Mouse (Mus musculus): ENCODE measurements around the gene Il1rl2.
A peak's percentile ranks its signal among the peaks of the same experiment; 100 is the strongest.

Il1rl2 gene

GRCm38 (mm10) chr1:40378794-40379193 lies 54.4 kb downstream of the Il1rl2 start:
- DNase-seq (ENCODE audit: low read depth, low spot score): peak; percentile 65

GRCm38 (mm10) chr1:40380111-40380510 lies 55.7 kb downstream of the Il1rl2 start:
- DNase-seq (ENCODE audit: low read depth, low spot score): peak; percentile 75

GRCm38 (mm10) chr1:40380990-40381389 lies 56.6 kb downstream of the Il1rl2 start:
- DNase-seq (ENCODE audit: low read depth, low spot score): no peak

- no peak for DNase-seq (ENCODE audit: low read depth, low spot score)
These were observed 58.4 kb downstream of the Il1rl2 start for GRCm38 (mm10) chr1:40382841-40383240.

GRCm38 (mm10) chr1:40384931-40385545 lies 60.6 kb downstream of the Il1rl2 start:
- DNase-seq (ENCODE audit: low read depth, low spot score): no peak

- no peak for DNase-seq (ENCODE audit: low read depth, low spot score)
These were observed 67.0 kb downstream of the Il1rl2 start for GRCm38 (mm10) chr1:40391374-40391773.

- DNase-seq (ENCODE audit: low read depth, low spot score): no peak
These were observed 68.1 kb downstream of the Il1rl2 start for GRCm38 (mm10) chr1:40392535-40392934.

- no peak for DNase-seq (ENCODE audit: low read depth, low spot score)
These were observed 68.8 kb downstream of the Il1rl2 start for GRCm38 (mm10) chr1:40393214-40393613.

- DNase-seq (ENCODE audit: low read depth, low spot score): no peak
These were observed 75.2 kb downstream of the Il1rl2 start for GRCm38 (mm10) chr1:40399639-40400038.

GRCm38 (mm10) chr1:40404682-40405081 lies 80.3 kb downstream of the Il1rl2 start:
- DNase-seq (ENCODE audit: low read depth, low spot score): no peak

GRCm38 (mm10) chr1:40409882-40410281 lies 85.5 kb downstream of the Il1rl2 start:
- DNase-seq (ENCODE audit: low read depth, low spot score): no peak

- DNase-seq (ENCODE audit: low read depth, low spot score): no peak
These were observed 88.6 kb downstream of the Il1rl2 start for GRCm38 (mm10) chr1:40413039-40413438.

GRCm38 (mm10) chr1:40414276-40414675 lies 89.9 kb downstream of the Il1rl2 start:
- no peak for DNase-seq (ENCODE audit: low read depth, low spot score)

- DNase-seq (ENCODE audit: low read depth, low spot score): no peak
These were observed 90.7 kb downstream of the Il1rl2 start for GRCm38 (mm10) chr1:40414863-40415656.

- DNase-seq (ENCODE audit: low read depth, low spot score): no peak
These were observed 92.6 kb downstream of the Il1rl2 start for GRCm38 (mm10) chr1:40417034-40417433.

Measured in ES-CJ7 (cell line).